Mouse (Mus musculus): ENCODE results near the gene Plscr4.

DNA sequence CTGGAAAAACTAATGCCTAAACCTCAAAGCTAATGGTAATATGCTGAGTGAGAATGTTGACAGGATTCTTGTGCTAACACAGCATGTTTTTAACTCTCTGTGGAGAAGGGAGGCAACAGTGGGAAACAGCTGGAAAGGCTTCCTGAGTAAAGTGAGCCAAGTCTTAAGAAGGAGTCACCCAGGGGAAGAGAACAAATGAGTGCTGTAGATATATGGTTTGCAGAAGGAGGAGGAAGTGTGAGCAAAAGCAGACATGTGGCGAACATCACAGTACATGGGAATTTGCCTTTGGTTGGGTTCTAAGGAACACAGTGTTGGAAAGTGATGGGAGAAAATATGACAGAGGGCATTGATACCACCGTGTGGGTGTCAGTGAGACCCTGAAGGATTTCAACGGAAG, 43.5 kb upstream of the Plscr4 start:
- no peak for TF ChIP-seq POLR2A (IDR thresholded peaks at IDR 0.05; ENCODE audit: borderline replicate concordance, extremely low read depth, low read depth, low read length)
- no peak for TF ChIP-seq CTCF (IDR thresholded peaks at IDR 0.05; ENCODE audit: insufficient read depth, low read length)

All from lung, adult 2 months (tissue).